Mouse (Mus musculus) limb, embryonic 11.5 days (tissue): ENCODE measurements around the gene Grap. TPM values are rescaled to one million over a fixed set of nuclear protein-coding genes. Genes with fewer than 3 reads are reported as not detected.

Experiments used
- ATAC-seq: fragments of 200-750 bp; cut with Nextera tagmentation; 2 replicates; pipeline ENCODE4 v1.8.0; 2017; ENCODE audit warnings: low read depth; ENCODE audit not compliant: insufficient number of reproducible peaks, low FRiP score, low TSS enrichment
- DNase-seq: peaks from one replicate; pipeline ENCODE4 v3.0.0-alpha.2; 2015; ENCODE audit warnings: low spot score
- H3K27ac ChIP-seq: fragments of 300-500 bp; sonication (generic); replicated peaks from 2 replicates; pipeline ENCODE4 v1.5.1; 2014; ENCODE audit warnings: low read depth, mild to moderate bottlenecking, low read length
- H3K27me3 ChIP-seq: fragments of 300-500 bp; sonication (generic); 2 replicates; pipeline ENCODE4 v1.6.1; 2014; ENCODE audit warnings: mild to moderate bottlenecking, low read length, mixed read lengths; ENCODE audit not compliant: control insufficient read depth, insufficient read depth
- H3K36me3 ChIP-seq: fragments of 300-500 bp; sonication (generic); 2 replicates; pipeline ENCODE4 v1.6.1; 2014; ENCODE audit warnings: mild to moderate bottlenecking, low read length, moderate library complexity, mixed read lengths; ENCODE audit not compliant: control insufficient read depth, insufficient read depth
- H3K4me1 ChIP-seq: fragments of 300-500 bp; sonication (generic); 2 replicates; pipeline ENCODE4 v1.6.1; 2014; ENCODE audit warnings: low read length, mixed read lengths; ENCODE audit not compliant: control insufficient read depth, insufficient read depth
- H3K4me2 ChIP-seq: fragments of 300-500 bp; sonication (generic); 2 replicates; pipeline ENCODE4 v1.6.1; 2014; ENCODE audit warnings: low read depth, mild to moderate bottlenecking, moderate library complexity; ENCODE audit not compliant: severe bottlenecking
- H3K4me3 ChIP-seq: fragments of 300-500 bp; sonication (generic); 2 replicates; pipeline ENCODE4 v1.5.1; 2014; ENCODE audit warnings: low read depth, low read length
- H3K9ac ChIP-seq: fragments of 300-500 bp; sonication (generic); 2 replicates; pipeline ENCODE4 v1.6.1; 2014; ENCODE audit warnings: mild to moderate bottlenecking, low read length
- H3K9me3 ChIP-seq: fragments of 300-500 bp; sonication (generic); 2 replicates; pipeline ENCODE4 v1.6.1; 2016; ENCODE audit warnings: low read length; ENCODE audit not compliant: control insufficient read depth
- WGBS: fragments of 180-500 bp; shearing (Covaris S2); extraction: QIAGEN DNeasy Blood & Tissue Kit; methylation state at CpG from one replicate; pipeline ENCODE4 v1.1.7; 2014; 5-methylcytosine and 5-hydroxymethylcytosine counted together
- polyA plus RNA-seq: library from polyadenylated mRNA; unstranded; fragments of >200 nt; fragmentation: Nextera tagmentation; extraction: Ambion mirVana; gene quantifications from 2 replicates; pipeline ENCODE4 v1.2.1, GENCODE M21; 2014

The Grap gene
- polyA plus RNA-seq, 1 experiment from 2014 or later: 5.2 TPM

DNA sequence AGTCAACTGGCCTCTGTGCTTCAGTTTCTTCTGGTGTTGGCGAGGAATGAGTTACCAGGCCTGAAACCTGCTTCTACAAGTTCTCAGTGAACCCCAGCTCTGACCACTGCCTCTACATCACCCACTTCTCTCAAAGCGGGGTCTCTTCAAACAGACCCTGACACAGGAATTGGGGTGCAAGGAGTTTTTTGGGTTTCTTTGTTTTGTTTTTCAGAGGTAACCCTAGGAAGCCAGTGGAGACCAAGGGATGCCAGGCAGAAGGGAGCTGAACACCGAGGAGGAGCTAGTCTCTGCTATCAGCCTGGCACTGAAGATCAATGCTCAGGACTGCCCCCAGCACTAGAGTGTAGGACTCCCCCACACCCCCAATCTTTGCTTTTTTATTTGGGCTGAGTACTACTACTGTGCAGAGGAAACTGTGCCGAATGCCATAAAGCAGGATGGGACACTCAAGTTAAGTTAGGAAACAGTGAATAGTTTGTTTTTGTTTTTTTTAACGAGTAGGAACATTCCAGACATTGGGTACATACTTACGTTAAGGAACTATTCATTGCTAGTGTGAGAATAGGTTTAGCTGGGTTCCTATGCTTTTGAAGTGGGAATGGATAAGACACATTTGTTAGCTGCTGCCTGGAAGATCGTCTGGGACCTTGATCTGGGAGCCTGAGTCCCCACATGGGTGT lies 35.6 kb upstream of the Grap start:
- H3K4me1 ChIP-seq: peaks cover 9% of the 10 kb centered on the region; the same call in 1 of the 2 replicates
- no peaks in the 10 kb centered on the region for H3K9me3 ChIP-seq
- no peak overlapping the region for H3K4me2 ChIP-seq
- no peak for ATAC-seq
- H3K36me3 ChIP-seq: no peaks in the 10 kb centered on the region
- H3K27ac ChIP-seq: no peak overlapping the region
- no peak for DNase-seq
- no peak overlapping the region for H3K9ac ChIP-seq
- H3K4me3 ChIP-seq: no peak overlapping the region
- WGBS: 74% methylated on average over 7 of the region's 7 CpGs
- H3K27me3 ChIP-seq: no peaks in the 10 kb centered on the region

DNA sequence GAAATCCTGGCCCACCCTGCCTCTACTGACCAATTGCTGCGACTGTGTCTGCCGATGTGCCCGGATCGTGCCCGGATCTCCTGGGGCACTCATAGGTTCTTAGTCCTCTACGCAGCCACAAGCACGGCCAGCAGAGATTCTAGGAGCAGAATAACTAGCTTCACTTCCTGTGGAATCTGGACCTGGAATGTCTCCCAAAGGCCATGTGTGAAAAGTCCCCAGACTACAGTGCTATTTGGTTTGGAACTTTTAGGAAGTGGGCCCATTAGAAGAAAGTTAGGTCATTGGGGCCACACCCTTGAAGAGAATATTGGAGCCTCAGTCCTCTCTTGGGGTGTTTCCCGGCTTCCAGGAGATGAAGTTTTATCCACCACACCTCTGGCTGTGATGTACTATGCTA lies 34.9 kb upstream of the Grap start:
- WGBS: 93% methylated on average over 8 of the region's 8 CpGs
- Histone ChIP-seq H3K9me3 (no peaks in the 10 kb centered on the region), H3K4me1 (peaks cover 9% of the 10 kb centered on the region; the same call in 1 of the 2 replicates)

DNA sequence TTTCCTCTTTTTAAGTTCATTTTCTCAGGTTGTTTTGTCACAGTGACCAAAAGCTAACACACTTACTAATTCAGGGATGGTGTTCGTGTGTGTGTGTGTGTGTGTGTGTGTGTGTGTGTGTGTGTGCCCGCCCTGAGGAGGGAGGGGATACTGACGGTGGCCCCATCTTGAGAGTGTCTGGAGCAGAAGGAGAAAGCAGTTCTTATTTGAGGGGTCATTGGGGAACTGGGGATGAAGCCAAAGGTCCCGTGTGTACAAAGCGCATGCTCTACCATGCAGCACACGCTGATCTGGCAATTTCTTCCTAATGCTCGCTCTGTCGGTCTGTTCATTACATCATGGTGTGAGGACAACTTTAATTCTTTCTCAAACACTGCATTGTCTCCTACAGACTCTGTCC lies 34.5 kb upstream of the Grap start:
- H3K4me3 ChIP-seq: no peak overlapping the region
- H3K27me3 ChIP-seq: no peaks in the 10 kb centered on the region
- H3K4me2 ChIP-seq: no peak overlapping the region
- no peak overlapping the region for H3K27ac ChIP-seq
- H3K36me3 ChIP-seq: no peaks in the 10 kb centered on the region
- H3K9me3 ChIP-seq: no peaks in the 10 kb centered on the region
- 91% methylated on average over 8 of the region's 8 CpGs for WGBS
- DNase-seq (no peak), ATAC-seq (no peak)
- H3K9ac ChIP-seq: no peak overlapping the region
- peaks cover 9% of the 10 kb centered on the region; the same call in 1 of the 2 replicates for H3K4me1 ChIP-seq

More for the DNA sequence above, 34.9 kb upstream of the Grap start:
- ATAC-seq: no peak
- Histone ChIP-seq H3K27ac (no peak overlapping the region), H3K9ac (no peak overlapping the region), H3K4me3 (no peak overlapping the region), H3K4me2 (no peak overlapping the region), H3K27me3 (no peaks in the 10 kb centered on the region), H3K36me3 (no peaks in the 10 kb centered on the region)
- DNase-seq: no peak

DNA sequence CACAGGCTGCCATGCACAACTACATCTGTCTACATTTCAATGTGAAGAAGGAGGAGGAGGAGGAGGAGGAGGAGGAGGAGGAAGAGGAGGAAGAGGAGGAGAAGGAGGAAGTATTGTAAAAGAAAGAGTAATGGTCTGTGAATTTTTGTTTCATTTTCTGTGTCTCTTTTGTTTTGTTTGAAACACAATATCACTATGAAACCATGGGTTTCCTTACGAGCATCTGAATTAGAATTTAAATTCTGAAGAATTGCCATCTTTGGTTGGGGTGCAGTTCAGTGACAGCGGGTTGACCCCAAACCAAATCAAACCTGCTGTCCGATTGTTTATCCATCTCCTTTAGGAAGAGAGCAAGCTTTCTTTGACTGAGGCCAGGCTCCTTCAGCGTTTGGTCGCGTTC lies 33.7 kb upstream of the Grap start:
- Histone ChIP-seq H3K4me2 (peak overlapping the region; percentile 66), H3K27me3 (no peaks in the 10 kb centered on the region), H3K9me3 (no peaks in the 10 kb centered on the region), H3K9ac (peak overlapping the region; percentile 22; the same call in 1 of the 2 replicates), H3K36me3 (no peaks in the 10 kb centered on the region), H3K4me1 (peaks cover 9% of the 10 kb centered on the region; the same call in 1 of the 2 replicates), H3K27ac (no peak overlapping the region), H3K4me3 (peak overlapping the region; percentile 35)
- no peak for DNase-seq
- WGBS: 21% methylated on average over 6 of the region's 6 CpGs
- ATAC-seq: no peak

DNA sequence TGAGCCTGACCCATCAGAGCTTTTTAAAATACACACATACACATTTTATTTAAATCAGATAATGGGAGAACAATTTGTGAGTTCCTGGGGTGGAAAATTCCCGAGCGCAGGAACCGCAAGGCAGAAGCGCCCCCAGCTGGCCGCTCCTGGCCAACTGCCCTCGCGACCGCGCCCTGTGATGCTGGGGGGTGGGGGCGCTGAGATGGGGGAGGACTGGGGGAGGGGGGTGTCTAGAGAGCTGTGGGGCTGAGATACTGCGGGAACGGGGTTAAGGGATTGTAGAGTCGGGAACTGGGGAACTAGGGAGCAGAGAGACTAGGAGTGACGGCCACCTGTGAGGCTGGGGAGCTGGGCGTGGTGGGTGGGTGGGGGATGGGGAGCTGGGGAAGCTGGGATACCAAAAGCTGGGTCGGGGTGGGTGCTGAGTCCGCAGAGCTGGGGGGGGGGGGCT lies 33.2 kb upstream of the Grap start:
- Histone ChIP-seq H3K27me3 (no peaks in the 10 kb centered on the region), H3K4me1 (peaks cover 9% of the 10 kb centered on the region; the same call in 1 of the 2 replicates), H3K9me3 (no peaks in the 10 kb centered on the region), H3K36me3 (no peaks in the 10 kb centered on the region), H3K27ac (no peak overlapping the region), H3K4me2 (peak overlapping the region; percentile 66), H3K9ac (peak overlapping the region; percentile 23; the same call in 1 of the 2 replicates), H3K4me3 (peak overlapping the region; percentile 35)
- 1% methylated on average over 16 of the region's 17 CpGs for WGBS
- ATAC-seq (peak; percentile 49; the same call in 1 of the 2 replicates), DNase-seq (peak; percentile 72)

DNA sequence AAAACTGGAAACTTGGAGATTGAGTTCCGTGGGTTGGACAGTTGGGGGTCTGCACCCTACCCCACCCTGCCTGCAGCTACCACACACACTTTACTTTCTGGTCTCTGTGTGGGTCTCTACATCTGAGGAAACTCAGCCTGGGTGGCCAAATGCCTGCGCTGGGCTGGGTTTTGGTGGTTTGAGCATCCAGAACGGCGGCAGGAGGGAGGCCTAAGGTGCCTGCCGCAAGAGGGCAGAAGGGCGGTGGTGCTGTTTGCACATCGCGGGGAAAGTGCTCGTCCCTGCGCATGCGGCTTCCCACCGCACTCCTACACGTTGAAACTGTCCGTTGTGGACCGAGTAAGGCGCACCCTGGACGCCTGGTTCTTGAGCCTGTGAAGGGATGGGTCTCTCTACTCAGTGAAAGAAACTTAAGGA lies 32.8 kb upstream of the Grap start:
- H3K36me3 ChIP-seq: no peaks in the 10 kb centered on the region
- peak; percentile 73; the same call in 1 of the 2 replicates for ATAC-seq
- H3K4me2 ChIP-seq: peak overlapping the region; percentile 66
- peak; percentile 84 for DNase-seq
- H3K4me3 ChIP-seq: peak overlapping the region; percentile 35
- no peak overlapping the region for H3K27ac ChIP-seq
- no peaks in the 10 kb centered on the region for H3K27me3 ChIP-seq
- no peak overlapping the region for H3K9ac ChIP-seq
- H3K4me1 ChIP-seq: peaks cover 9% of the 10 kb centered on the region; the same call in 1 of the 2 replicates
- WGBS: under 1% methylated on average over 17 of the region's 17 CpGs
- H3K9me3 ChIP-seq: no peaks in the 10 kb centered on the region

DNA sequence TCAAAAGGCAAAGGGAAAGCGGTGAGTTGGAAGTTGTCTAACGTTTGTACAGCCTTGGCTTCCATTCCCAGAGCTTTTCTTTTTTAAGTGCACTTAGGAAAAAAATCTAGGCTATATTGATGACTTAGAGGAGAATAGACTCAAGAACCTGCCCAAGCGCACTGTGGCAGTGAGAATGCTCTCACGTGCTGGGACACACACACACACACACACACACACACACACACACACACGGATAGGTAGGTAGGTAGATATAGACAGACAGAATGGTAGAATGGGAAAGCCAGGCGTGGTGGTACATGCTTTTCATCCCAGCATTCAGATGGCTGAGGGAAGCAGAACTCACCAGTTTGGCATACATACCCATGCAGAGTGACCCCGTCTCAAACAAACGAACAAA lies 32.3 kb upstream of the Grap start:
- ATAC-seq (no peak), DNase-seq (no peak)
- 66% methylated on average over 8 of the region's 8 CpGs for WGBS
- H3K4me3 ChIP-seq: no peak overlapping the region
- H3K36me3 ChIP-seq: no peaks in the 10 kb centered on the region
- H3K27me3 ChIP-seq: no peaks in the 10 kb centered on the region
- peak overlapping the region; percentile 66; the same call in 1 of the 2 replicates for H3K4me2 ChIP-seq
- peaks cover 5% of the 10 kb centered on the region; the same call in 1 of the 2 replicates for H3K4me1 ChIP-seq
- H3K9me3 ChIP-seq: no peaks in the 10 kb centered on the region
- no peak overlapping the region for H3K9ac ChIP-seq
- H3K27ac ChIP-seq: no peak overlapping the region

DNA sequence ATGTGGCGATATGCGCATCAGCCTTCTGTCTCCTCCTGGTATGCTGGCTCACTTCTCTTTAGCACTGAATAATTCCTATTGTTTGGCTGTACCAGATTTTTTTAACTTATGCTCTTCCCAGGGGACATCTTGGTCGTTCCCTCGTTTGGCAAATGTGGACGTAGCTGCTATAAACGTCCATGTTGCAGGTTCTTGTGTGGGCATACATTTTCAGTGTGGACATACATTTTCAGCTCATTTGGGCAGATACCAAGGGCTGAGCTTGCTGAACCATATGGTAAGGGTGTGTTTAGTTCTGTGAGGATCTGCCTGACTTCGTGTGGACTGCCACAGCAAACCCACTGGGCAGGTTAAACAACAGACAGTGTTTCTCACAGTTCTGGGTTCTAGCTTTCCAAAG lies 27.9 kb upstream of the Grap start:
- no peak for DNase-seq
- no peak overlapping the region for H3K4me3 ChIP-seq
- H3K4me2 ChIP-seq: no peak overlapping the region
- H3K9me3 ChIP-seq: no peaks in the 10 kb centered on the region
- H3K27me3 ChIP-seq: no peaks in the 10 kb centered on the region
- H3K4me1 ChIP-seq: no peaks in the 10 kb centered on the region
- no peaks in the 10 kb centered on the region for H3K36me3 ChIP-seq
- no peak overlapping the region for H3K9ac ChIP-seq
- WGBS: 83% methylated on average over 7 of the region's 7 CpGs
- no peak for ATAC-seq
- H3K27ac ChIP-seq: no peak overlapping the region
